Mouse (Mus musculus) thymus, postnatal 36 days (tissue): ENCODE data around the gene Cep112.

Experiments
- DNase-seq, 2 experiments: peaks; one replicate each; pipeline ENCODE4 v3.0.0; 2022; ENCODE audit warnings: mixed read lengths in 2 of 2

Gene Cep112

GRCm38 (mm10) chr11:108885276-108885896 is 460.4 kb downstream of the Cep112 start:
- no peak for DNase-seq

DNA sequence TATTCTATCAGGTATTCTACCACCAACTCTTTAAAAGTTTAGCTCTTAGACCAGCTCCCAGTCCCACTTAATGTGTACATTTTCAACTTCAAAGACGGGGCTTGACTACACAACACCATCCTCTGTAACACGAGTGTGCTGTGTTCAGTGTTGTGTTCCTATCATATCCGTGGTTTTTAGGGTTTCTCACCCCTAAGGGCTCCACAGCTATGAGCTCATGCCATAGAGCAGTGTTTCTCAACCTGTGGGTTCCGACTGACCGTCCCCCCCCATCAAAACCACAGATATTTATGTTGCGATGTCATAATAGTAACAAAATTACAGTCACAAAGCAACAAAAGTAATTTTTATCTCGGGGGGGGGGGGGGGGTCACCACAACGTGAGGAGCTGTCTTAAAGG is 461.1 kb downstream of the Cep112 start:
- no peak for DNase-seq

- peak in 1 of 2 experiments; percentile 26 for DNase-seq
Measured at GRCm38 (mm10) chr11:108889121-108889520, 464.1 kb downstream of the Cep112 start.

DNA sequence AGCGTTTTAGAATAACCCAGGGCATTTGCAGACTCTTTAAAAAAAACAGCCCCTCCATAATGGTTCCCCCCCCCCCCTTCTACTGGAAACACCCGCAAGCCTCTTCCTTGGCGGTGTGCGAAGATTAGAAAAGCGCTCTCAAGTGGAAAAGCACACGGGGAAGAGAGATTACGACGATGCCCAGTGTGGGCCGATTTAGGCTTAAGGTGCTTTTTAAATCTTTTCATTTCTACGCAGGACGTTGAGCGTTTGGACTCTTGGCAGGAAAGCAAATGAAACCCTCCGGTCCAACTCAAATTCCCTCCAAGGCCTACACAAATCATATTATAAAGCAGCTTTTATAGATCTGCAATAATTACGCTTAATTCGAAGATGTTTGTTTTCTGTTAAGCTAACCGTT is 465.6 kb downstream of the Cep112 start:
- no peak for DNase-seq

GRCm38 (mm10) chr11:108891111-108891870 is 466.3 kb downstream of the Cep112 start:
- DNase-seq: no peak

DNA sequence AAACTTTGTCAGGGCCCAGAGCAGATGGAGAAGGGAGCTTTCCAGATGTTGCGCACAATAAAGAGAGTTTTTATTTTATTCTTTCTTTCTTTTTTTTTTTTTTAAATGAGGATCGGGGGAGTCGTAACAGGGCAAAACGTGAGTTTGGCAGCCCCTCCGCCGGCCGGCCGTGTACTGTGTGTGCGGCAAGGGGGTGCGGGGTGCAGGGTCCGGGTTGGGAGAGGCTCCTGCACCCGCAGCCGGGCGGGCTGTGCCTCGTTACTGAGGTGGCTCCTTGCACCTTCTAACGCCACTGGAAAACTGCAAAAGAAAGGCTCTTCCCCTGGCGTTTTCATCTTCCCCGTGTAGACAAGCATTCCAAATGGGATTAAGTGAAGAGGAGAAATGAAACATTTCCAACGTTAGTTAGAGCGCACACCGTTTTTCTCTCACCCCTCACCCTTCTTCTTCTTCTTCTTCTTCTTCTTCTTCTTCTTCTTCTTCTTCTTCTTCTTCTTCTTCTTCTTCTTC is 466.9 kb downstream of the Cep112 start:
- no peak for DNase-seq

GRCm38 (mm10) chr11:108892406-108892805 is 467.4 kb downstream of the Cep112 start:
- DNase-seq: no peak

- no peak for DNase-seq
Measured at GRCm38 (mm10) chr11:108893232-108893790, 468.3 kb downstream of the Cep112 start.

DNA sequence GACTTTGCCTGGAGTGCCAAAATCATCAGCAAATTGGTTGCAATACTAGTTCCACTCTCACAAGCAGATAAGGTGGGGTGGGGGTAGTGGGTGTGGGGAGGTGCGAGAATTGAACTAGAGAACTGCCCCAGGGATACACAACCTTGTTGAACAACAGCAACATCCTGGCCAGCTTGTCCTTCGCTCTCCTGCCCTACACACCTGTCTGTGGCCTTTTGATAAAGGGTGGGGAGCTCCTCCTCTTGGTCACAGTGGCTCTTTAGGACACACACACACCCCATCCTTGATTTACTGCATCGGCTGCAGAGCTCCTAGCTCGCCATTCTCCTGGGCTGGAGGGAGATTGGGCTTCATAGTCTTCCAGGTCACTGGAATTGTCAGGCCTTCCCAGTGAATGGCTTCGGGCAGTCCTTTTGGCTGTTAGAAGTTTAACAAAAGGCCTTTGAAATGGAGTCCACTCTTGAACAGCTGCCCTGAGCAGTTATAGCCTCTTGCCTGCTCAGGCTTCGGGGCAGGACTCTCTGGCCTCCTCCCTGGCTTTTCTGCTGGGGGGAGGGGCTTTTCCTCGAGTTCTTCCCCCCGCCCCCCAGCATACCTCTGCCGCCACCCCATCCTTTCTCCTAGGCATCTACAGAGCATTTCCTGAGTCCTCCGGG is 469.0 kb downstream of the Cep112 start:
- DNase-seq: no peak

GRCm38 (mm10) chr11:108897034-108897433 is 472.0 kb downstream of the Cep112 start:
- DNase-seq: no peak

- no peak for DNase-seq
Measured at GRCm38 (mm10) chr11:108898063-108898462, 473.1 kb downstream of the Cep112 start.

DNA sequence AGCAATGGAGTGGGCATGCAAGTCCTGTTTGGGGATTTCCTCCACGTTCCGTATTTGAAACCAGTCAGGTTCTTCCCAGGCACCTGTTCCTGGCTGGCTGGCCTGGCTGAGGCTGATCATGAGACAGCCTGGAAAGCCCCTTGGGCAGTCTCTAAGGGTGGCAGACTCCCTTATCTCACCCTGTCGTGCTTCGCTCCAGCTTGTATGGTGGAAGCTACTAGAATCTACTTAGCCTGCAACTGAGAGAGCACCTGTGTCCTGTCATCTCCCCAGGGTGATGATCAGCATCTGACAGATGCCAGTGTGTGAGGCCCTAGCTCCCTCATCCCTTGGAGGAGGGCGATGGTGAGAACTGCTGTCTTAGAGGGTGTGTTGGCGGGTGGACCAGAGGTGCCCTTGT is 473.5 kb downstream of the Cep112 start:
- DNase-seq: no peak

DNA sequence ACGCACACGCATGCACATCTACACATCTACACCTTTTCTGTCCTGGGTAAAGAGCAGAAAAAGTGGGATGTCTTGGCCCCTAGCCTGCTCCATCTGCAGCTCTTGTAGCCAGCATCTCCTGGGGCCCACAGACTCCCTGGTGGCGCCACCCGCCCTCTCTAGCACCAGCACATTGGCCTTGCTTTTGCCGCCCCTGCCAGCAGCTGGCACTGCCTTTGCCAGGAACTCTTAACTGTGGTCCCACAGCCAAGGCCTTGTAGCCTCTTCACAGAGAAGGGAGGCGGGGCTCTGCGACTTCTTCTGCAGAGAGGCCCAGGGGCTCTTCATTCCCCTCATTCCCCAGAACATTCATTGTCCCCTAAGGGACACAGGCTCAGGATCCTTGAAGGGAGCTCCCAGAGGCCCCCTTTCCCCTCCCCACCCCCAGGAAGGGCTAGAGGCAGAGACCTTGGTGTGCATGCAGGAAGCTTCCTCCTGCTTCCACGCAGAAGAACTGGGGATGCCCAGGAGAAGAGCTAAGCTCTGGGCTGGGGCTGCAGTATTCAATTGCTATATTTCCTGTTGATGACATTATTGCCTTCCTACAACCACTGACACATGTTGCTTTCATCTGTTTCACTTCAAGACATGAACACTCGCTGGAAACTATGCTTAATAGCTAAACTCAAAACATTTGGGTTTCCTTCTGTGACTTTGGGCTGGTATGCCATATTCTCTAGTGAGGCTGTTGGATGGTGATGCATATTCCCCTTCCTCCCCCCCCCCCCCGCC is 475.9 kb downstream of the Cep112 start:
- no peak for DNase-seq

- no peak for DNase-seq
Measured at GRCm38 (mm10) chr11:108901670-108902069, 476.7 kb downstream of the Cep112 start.

- no peak for DNase-seq
Measured at GRCm38 (mm10) chr11:108902303-108902702, 477.3 kb downstream of the Cep112 start.

- DNase-seq: no peak
Measured at GRCm38 (mm10) chr11:108906590-108907254, 481.7 kb downstream of the Cep112 start.

DNA sequence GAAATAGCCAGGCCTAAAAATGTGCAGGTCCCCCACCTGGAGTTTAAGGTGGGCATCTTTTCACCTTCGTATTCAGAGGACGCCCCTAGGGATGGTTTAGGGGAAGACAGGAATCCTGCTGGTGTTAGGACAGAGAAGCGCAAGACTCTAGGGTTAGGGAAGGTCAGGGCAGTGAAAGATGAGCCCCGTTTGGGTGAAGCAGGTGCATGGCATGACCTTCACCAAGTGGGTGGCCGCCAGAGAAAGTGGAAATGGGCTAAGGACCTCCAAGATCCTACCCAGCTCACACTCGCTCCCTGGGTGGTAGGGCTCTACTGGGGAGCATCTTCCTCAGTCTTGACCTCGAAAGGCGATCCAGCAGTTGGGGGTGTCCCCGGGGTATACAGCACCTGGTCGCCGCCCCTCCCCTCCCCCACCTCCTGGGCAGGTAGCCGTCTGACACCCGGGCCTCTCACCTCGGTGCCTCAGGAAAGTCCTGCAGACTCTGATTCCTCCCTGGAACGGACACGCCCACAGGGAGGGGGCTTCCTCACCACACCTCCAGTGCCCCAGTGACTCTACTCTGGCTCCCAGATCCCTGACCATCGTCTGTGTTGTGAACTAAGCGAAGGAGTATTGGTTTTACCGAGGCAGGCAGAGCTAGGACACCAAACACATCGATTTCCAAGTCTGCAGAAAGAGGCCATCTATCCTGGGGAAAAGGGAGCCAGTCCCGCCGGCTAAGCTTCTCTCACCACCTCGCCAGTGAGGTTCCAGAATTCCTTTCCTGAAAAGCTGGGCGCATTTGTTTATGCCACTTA is 484.6 kb downstream of the Cep112 start:
- DNase-seq: peak in 1 of 2 experiments; percentile 28
